Mouse (Mus musculus): ENCODE measurements around the gene Flt1. TPM values are rescaled to one million over a fixed set of nuclear protein-coding genes. Genes with fewer than 3 reads are reported as not detected.

Gene Flt1
- polyA plus RNA-seq, 1 experiment from 2014 or later, result 11.2 TPM

DNA sequence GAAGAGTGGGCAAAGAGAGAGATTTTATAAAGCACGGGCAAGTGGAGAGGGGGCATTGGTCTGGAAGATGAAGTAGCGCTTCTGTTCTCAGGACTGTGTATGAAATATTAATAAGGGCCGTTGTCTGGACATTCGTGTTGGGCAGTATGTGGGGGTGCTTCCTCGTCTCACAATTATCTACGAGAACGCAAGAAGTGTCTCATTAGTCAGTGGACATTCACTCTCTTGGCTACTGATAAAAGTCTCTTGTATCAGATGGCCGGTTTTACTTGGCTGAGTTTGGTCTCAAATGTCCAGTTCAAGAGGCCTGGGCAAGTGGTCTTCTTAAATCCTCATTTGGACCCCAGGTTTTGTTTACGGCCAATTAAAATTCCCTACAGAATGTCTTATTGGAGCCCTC is 60.4 kb downstream of the Flt1 start:
- Histone ChIP-seq H3K9ac (replicated peaks) (no peak overlapping the region), H3K9me3 (peaks cover 4% of the 10 kb centered on the region; the same call in 1 of the 2 replicates), H3K27ac (no peak overlapping the region), H3K4me3 (replicated peaks) (no peak overlapping the region), H3K4me1 (replicated peaks) (no peaks in the 10 kb centered on the region), H3K4me2 (no peak overlapping the region), H3K27me3 (no peaks in the 10 kb centered on the region), H3K36me3 (no peaks in the 10 kb centered on the region)
- 93% methylated on average over 9 of the region's 9 CpGs for WGBS
- ATAC-seq (ENCODE audit: insufficient number of reproducible peaks, insufficient read depth, low FRiP score, low TSS enrichment, low read depth), result no peak

DNA sequence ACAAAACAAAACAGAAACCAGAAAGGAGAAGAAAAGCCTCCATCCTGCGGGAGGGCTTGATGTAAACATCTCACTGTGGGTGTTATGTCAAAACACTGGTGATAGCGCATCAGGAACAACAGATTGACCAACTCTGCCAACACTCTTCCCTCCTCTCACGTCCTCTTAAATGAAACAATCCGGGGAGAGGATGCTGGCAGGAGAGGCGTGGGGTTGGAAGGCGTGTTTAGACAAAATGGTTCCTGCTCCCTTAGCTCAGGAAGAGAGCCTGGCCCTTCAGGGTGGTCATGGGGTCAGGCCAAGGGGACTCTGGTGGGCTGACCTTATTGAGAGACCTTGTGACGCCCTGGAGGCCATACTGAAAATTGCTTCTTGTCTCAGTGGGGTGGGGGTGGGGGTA is 65.9 kb downstream of the Flt1 start:
- WGBS, result 80% methylated on average over 7 of the region's 7 CpGs
- no peaks in the 10 kb centered on the region for H3K36me3 ChIP-seq
- ATAC-seq (ENCODE audit: insufficient number of reproducible peaks, insufficient read depth, low FRiP score, low TSS enrichment, low read depth), result no peak

DNA sequence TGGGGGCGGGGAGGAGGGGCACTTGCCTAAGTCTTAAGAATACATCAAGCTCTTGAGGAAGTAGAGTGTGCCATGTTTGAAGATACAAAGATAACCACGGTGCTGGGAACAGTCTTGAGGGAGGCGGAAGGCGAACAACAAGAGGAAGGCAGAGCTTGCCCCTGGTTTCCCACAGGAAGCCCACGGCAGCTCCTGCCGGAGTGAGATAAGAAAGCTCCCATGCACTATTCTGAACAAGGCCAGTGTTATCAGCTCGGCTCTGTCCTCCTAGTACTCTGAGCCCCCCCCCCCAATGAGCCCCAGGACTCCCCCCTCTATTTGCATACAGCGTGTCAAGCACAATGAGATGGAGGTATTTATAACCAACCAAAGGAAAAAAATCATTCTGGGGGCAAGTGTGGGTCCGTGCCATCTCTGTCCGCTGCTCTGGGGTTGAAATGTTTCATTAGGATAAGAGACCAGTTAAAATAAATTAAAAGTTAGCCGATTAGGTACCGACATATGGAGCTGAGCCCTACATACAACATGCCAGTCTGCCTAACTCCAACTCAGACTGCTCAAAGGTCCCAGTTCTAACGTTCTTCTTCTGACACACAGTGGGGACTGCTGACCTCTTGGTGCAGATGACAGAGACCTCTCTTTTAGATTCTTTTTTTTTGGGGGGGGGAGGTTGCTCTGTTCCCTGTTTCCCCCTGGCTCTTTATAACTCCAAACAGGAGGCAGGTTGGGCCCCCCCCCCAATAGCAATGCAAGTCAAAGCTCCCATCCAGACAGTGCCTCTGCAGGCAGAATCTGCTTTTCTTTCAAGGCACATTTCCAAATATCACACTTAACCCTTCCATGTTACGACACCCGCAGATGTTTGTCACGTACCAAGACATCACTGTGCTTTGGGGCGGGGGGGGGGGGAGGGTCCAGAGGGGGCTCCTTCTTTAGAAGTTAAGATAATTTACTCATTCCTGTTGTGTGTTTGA is 67.6 kb downstream of the Flt1 start:
- Histone ChIP-seq H3K9me3 (peaks cover 3% of the 10 kb centered on the region), H3K27me3 (no peaks in the 10 kb centered on the region), H3K4me2 (no peak overlapping the region), H3K36me3 (no peaks in the 10 kb centered on the region), H3K4me1 (replicated peaks) (no peaks in the 10 kb centered on the region), H3K27ac (no peak overlapping the region), H3K4me3 (replicated peaks) (no peak overlapping the region), H3K9ac (replicated peaks) (no peak overlapping the region)
- WGBS, result 70% methylated on average over 17 of the region's 17 CpGs
- ATAC-seq (ENCODE audit: insufficient number of reproducible peaks, insufficient read depth, low FRiP score, low TSS enrichment, low read depth), result no peak

More for the DNA sequence above, 65.9 kb downstream of the Flt1 start:
- H3K9ac ChIP-seq (replicated peaks), result no peak overlapping the region
- no peak overlapping the region for H3K4me3 ChIP-seq (replicated peaks)
- H3K4me1 ChIP-seq (replicated peaks), result no peaks in the 10 kb centered on the region
- no peak overlapping the region for H3K27ac ChIP-seq
- no peak overlapping the region for H3K4me2 ChIP-seq
- H3K27me3 ChIP-seq, result no peaks in the 10 kb centered on the region
- no peaks in the 10 kb centered on the region for H3K9me3 ChIP-seq

DNA sequence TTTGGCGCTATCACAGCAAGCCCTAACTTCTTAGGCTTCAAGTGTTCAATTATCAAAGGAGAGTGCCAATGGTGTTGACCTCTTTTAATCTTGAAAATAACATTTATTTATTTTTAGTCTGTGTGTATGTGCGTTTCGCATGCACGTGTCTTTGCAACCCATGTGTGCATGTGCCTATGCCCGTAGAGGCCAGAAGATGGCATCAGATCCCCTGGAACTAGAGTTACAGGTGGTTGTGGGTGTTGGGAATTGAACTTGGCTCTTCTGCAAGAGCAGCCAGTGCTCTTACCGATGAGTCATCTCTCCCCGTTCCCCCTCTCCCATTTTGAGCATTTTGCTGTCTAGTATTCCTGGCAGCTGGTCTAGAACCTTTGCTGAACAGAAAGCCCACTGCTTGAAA is 70.0 kb downstream of the Flt1 start:
- peaks cover 3% of the 10 kb centered on the region for H3K9me3 ChIP-seq
- H3K4me2 ChIP-seq, result no peak overlapping the region
- H3K27me3 ChIP-seq, result no peaks in the 10 kb centered on the region
- H3K4me1 ChIP-seq (replicated peaks), result no peaks in the 10 kb centered on the region
- H3K9ac ChIP-seq (replicated peaks), result no peak overlapping the region
- H3K27ac ChIP-seq, result no peak overlapping the region
- no peak for ATAC-seq (ENCODE audit: insufficient number of reproducible peaks, insufficient read depth, low FRiP score, low TSS enrichment, low read depth)
- no peak overlapping the region for H3K4me3 ChIP-seq (replicated peaks)
- 78% methylated on average over 7 of the region's 7 CpGs for WGBS
- no peaks in the 10 kb centered on the region for H3K36me3 ChIP-seq

DNA sequence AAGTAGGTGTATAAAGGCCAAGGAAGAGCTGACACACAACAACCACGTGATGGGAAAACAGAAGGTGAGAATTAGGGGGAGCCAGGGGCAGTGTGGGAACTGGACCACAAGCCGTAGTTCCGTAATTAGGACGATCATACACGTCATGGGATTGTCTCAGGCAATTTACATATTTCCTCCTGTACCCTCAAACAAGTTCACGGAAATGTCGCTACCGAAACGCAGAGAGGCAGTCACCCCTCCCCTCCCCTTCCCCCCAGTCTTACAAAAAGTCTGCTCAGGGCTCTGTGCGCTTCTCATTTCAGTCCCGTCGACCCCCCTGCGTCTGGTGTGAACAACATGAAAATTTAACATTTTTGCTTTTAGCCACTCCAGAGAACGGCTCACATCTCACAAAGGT is 74.6 kb downstream of the Flt1 start:
- H3K36me3 ChIP-seq, result no peaks in the 10 kb centered on the region
- peaks cover 3% of the 10 kb centered on the region for H3K4me1 ChIP-seq (replicated peaks)
- H3K9me3 ChIP-seq, result peaks cover 3% of the 10 kb centered on the region
- no peak overlapping the region for H3K4me2 ChIP-seq
- no peak overlapping the region for H3K27ac ChIP-seq
- no peaks in the 10 kb centered on the region for H3K27me3 ChIP-seq
- H3K9ac ChIP-seq (replicated peaks), result no peak overlapping the region
- no peak for ATAC-seq (ENCODE audit: insufficient number of reproducible peaks, insufficient read depth, low FRiP score, low TSS enrichment, low read depth)
- 89% methylated on average over 14 of the region's 14 CpGs for WGBS
- H3K4me3 ChIP-seq (replicated peaks), result no peak overlapping the region

DNA sequence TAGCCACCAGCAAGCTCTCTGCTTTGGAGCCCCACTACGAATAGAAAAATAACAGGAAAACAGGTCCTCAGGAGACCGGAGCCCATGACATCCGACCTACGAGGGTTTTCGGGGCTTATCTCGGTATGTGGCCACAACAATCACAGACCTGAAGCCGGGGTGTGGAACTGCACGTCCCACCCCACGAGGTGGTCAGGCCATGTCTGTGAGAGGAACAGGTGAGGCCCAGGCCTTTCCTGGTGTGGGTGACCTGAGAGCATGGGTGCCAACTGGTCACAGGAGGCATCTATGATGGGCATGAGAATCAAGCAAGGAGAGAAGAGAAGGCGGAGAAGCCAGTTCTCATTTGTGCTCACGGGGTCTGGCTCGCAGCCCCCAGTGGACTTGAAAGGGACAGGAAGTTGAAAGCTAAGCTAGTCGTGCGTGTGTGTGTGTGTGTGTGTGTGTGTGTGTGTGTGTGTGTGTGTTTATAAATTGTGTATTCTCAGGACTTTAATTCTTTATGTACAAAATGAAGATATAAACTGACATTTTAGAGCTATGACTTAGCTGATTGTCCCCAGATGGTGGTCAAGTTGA is 79.4 kb downstream of the Flt1 start:
- Histone ChIP-seq H3K27ac (no peak overlapping the region), H3K4me2 (no peak overlapping the region), H3K9me3 (no peaks in the 10 kb centered on the region), H3K27me3 (no peaks in the 10 kb centered on the region), H3K9ac (replicated peaks) (no peak overlapping the region), H3K4me3 (replicated peaks) (no peak overlapping the region), H3K36me3 (no peaks in the 10 kb centered on the region), H3K4me1 (replicated peaks) (peaks cover 19% of the 10 kb centered on the region)
- no peak for ATAC-seq (ENCODE audit: insufficient number of reproducible peaks, insufficient read depth, low FRiP score, low TSS enrichment, low read depth)
- WGBS, result 79% methylated on average over 14 of the region's 14 CpGs

DNA sequence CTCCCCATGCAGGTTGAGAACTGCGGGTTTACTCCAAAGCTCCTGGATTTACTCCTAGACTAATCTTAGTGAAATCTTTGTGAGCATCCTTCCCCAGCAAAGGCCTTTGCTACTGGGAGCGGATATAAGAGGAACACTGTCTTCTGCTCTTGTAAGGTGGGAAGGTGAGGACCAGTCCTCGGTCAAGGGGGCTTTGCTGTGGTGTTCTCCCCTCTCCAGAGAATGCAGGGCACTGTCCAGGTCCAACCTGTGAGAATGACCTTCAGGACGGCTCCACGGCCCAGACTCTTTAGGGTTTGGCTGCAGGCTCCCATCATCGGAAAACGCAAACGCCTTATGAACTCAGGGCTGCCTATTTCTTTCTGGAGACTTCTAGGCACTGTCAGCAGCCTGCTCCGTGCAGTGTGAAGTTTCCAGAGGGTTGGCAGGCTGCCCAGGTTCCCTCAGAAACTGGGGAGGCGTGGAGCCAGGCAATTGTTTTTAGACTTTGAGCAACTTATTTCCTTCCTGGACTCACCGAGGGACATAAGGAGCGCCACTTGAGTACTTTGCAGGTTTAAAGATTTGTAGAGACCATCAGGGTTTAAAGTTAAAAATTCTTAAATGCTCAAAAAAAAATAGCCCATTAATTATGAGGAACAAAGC is 80.7 kb downstream of the Flt1 start:
- peaks cover 19% of the 10 kb centered on the region for H3K4me1 ChIP-seq (replicated peaks)
- no peaks in the 10 kb centered on the region for H3K27me3 ChIP-seq
- no peaks in the 10 kb centered on the region for H3K9me3 ChIP-seq
- H3K27ac ChIP-seq, result peak overlapping the region; percentile 62; the same call in 1 of the 2 replicates
- H3K9ac ChIP-seq (replicated peaks), result no peak overlapping the region
- no peak overlapping the region for H3K4me2 ChIP-seq
- no peak for ATAC-seq (ENCODE audit: insufficient number of reproducible peaks, insufficient read depth, low FRiP score, low TSS enrichment, low read depth)
- H3K4me3 ChIP-seq (replicated peaks), result no peak overlapping the region
- H3K36me3 ChIP-seq, result no peaks in the 10 kb centered on the region
- WGBS, result 65% methylated on average over 12 of the region's 12 CpGs

DNA sequence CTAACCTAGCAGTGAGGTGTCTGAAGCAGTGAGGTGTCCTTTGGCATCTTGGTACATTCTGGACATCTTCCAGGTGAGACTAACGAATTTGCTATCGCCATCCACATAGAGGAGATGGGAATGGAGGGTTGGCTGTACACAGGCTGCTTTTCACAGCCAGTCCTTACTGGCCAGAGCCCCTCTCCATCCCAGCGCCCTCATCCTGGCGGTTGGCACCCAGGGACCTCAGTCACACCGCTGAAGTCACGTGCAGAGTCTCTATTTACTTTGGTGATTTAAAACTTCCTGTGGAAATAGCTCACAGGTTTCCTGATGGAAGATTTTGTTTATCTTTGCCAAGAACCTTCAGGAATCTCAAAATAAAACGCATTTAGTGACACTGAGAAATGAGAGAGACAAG is 84.4 kb downstream of the Flt1 start:
- Histone ChIP-seq H3K4me1 (replicated peaks) (peaks cover 18% of the 10 kb centered on the region), H3K9ac (replicated peaks) (no peak overlapping the region), H3K4me2 (no peak overlapping the region), H3K27ac (no peak overlapping the region), H3K9me3 (no peaks in the 10 kb centered on the region), H3K27me3 (no peaks in the 10 kb centered on the region), H3K36me3 (no peaks in the 10 kb centered on the region), H3K4me3 (replicated peaks) (no peak overlapping the region)
- WGBS, result 57% methylated on average over 7 of the region's 7 CpGs
- ATAC-seq (ENCODE audit: insufficient number of reproducible peaks, insufficient read depth, low FRiP score, low TSS enrichment, low read depth), result no peak

DNA sequence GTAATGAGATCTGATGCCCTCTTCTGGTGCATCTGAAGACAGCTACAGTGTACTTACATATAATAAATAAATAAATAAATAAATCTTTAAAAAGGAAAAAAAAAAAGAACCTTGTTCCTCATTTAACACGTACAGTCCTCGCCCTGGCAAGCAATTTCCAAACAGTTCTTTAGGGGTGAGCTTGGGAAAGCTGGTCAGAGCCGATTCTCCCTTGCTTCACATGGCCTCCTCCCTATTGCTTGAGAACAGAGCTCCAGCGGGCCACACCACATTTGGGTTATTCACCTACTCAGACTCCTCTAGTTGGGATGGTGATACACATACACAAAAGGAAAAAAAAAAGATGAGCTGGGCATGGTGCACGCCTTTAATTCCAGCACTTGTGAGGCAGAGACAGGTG is 85.9 kb downstream of the Flt1 start:
- Histone ChIP-seq H3K4me3 (replicated peaks) (no peak overlapping the region), H3K9me3 (no peaks in the 10 kb centered on the region), H3K27me3 (no peaks in the 10 kb centered on the region), H3K4me2 (no peak overlapping the region), H3K27ac (no peak overlapping the region), H3K4me1 (replicated peaks) (peaks cover 3% of the 10 kb centered on the region), H3K9ac (replicated peaks) (no peak overlapping the region), H3K36me3 (no peaks in the 10 kb centered on the region)
- ATAC-seq (ENCODE audit: insufficient number of reproducible peaks, insufficient read depth, low FRiP score, low TSS enrichment, low read depth), result no peak
- 84% methylated on average over 5 of the region's 5 CpGs for WGBS

DNA sequence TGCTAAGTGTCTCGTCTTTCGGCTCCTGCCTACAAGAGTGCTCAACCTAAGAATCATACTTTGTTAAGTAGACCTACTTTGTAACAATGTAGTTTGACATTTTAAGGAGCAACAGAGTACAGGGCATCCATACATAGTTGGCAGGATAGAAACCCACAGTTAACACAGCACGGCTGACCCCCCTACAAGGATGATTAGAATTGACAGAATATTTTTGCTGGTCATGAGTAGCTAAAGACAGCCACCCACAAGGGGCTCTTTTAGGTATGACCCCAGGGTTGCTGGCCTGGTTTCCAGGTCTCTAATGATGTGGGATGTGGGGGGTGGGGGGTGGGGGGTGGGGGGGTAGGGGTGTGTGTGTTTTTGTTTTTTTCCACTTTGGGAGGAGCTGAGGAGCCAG is 89.1 kb downstream of the Flt1 start:
- Histone ChIP-seq H3K4me1 (replicated peaks) (no peaks in the 10 kb centered on the region), H3K36me3 (no peaks in the 10 kb centered on the region), H3K4me2 (no peak overlapping the region), H3K27ac (no peak overlapping the region), H3K9me3 (no peaks in the 10 kb centered on the region), H3K4me3 (replicated peaks) (no peak overlapping the region), H3K9ac (replicated peaks) (no peak overlapping the region), H3K27me3 (no peaks in the 10 kb centered on the region)
- 88% methylated on average over 3 of the region's 3 CpGs for WGBS
- ATAC-seq (ENCODE audit: insufficient number of reproducible peaks, insufficient read depth, low FRiP score, low TSS enrichment, low read depth), result no peak

DNA sequence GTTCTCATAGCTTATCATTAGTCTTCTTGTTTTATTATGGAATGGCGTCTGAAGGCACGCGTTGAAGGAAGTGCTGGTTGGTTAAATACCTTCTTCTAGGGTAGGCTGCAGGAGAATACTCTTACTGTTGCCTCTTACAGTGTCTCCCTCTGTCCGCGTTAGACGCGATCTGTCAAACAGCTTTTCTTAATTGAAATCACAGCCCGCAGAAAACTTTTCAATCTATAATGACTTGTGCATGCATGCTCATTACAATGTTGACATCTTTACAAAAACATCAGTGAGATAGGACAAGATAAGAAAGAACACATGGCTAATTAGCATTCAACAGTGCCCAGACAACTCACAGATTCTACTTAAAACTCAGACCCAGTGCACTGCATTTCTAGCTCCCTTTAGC is 89.9 kb downstream of the Flt1 start:
- no peak overlapping the region for H3K9ac ChIP-seq (replicated peaks)
- no peak overlapping the region for H3K4me2 ChIP-seq
- no peak for ATAC-seq (ENCODE audit: insufficient number of reproducible peaks, insufficient read depth, low FRiP score, low TSS enrichment, low read depth)
- no peak overlapping the region for H3K4me3 ChIP-seq (replicated peaks)
- no peaks in the 10 kb centered on the region for H3K27me3 ChIP-seq
- no peaks in the 10 kb centered on the region for H3K9me3 ChIP-seq
- H3K27ac ChIP-seq, result no peak overlapping the region
- WGBS, result 82% methylated on average over 8 of the region's 8 CpGs
- H3K36me3 ChIP-seq, result no peaks in the 10 kb centered on the region
- H3K4me1 ChIP-seq (replicated peaks), result no peaks in the 10 kb centered on the region

Measured in limb, embryonic 12.5 days (tissue).